Mouse (Mus musculus) testis, adult 2 months (tissue): ENCODE data around the gene Glb1l2.

Source experiments
- CTCF ChIP-seq: fragments of 200-500 bp; IDR thresholded peaks from 2 replicates; pipeline ENCODE4 v1.5.1; 2012; ENCODE audit warnings: low read depth, mild to moderate bottlenecking, inconsistent platforms, low read length, moderate library complexity; ENCODE audit not compliant: control insufficient read depth, insufficient read depth, insufficient replicate concordance
- POLR2A ChIP-seq: fragments of 200-500 bp; IDR thresholded peaks from 2 replicates; pipeline ENCODE4 v1.6.1; 2012; ENCODE audit warnings: low read depth, mild to moderate bottlenecking, inconsistent platforms, low read length, moderate library complexity; ENCODE audit not compliant: control insufficient read depth

GRCm38 (mm10) chr9:26776122-26776902, 30.0 kb downstream of the Glb1l2 start:
- TF ChIP-seq CTCF (peak; percentile 39; the same call in 1 of the 2 replicates), POLR2A (no peak)
